Mouse (Mus musculus) lung, adult 2 months (tissue): ENCODE measurements around the gene Lenep.

Experiments used
- CTCF ChIP-seq: fragments of 200-500 bp; IDR thresholded peaks from 2 replicates; pipeline ENCODE4 v1.5.1; 2011; ENCODE audit warnings: mild to moderate bottlenecking, low read length, control low read depth; ENCODE audit not compliant: insufficient read depth
- POLR2A ChIP-seq: fragments of 200-500 bp; IDR thresholded peaks from 2 replicates; pipeline ENCODE4 v1.6.1; 2011; ENCODE audit warnings: low read depth, mild to moderate bottlenecking, control low read depth, low read length, borderline replicate concordance; ENCODE audit errors: extremely low read depth

GRCm38 (mm10) chr3:89382033-89382882 is 20.3 kb downstream of the Lenep start:
- no peak for TF ChIP-seq CTCF
- TF ChIP-seq POLR2A, result no peak
